Comparison of ENCODE assay signal across 8 mouse cellular contexts in the genomic region with DNA sequence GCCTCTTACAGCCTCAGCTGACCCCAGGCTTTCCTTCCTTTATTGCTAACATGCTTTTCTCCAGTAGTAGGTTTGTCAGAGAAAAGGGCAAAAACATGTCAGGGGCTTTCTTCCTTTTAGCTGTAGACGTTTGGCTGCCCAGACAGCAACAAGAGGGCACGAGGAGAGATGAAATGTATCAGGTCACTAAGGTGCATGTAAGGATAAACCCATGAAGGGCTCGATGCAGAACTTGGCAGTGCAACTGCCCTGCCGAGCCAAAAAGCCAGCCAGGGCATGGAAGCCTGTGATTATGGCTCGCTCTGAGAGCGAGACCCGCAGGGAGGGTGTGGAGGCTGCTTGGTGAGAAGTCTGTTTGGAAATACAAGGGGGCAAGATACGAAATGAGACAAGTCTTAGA.
DNase-seq lines count a peak whose midpoint lies in the region; ATAC-seq lines count a peak whose summit lies in the region.

No protein-coding gene starts in this region.

- H3K4me2 ChIP-seq in embryonic facial prominence, embryonic 12.5 days (replicated peaks), result no peak overlapping the region

- H3K27ac ChIP-seq in embryonic facial prominence, embryonic 12.5 days, result peak overlapping the region; percentile 86

- intact Hi-C loops in heart, postnatal 14 days (cut with DNase I), result loop anchor here (10.0 kb wide), 1 partner anchor 144 kb away; no protein-coding TSS in a partner anchor

- H3K9ac ChIP-seq in embryonic facial prominence, embryonic 12.5 days, result no peak overlapping the region

- WGBS in embryonic facial prominence, embryonic 12.5 days, result 56% methylated on average over 8 of the region's 8 CpGs

- ATAC-seq in cerebellum, adult (ENCODE audit: insufficient number of reproducible peaks, low FRiP score, low TSS enrichment), result peak; percentile 78
- ATAC-seq in embryonic facial prominence, embryonic 12.5 days (ENCODE audit: insufficient number of reproducible peaks, insufficient read depth, low FRiP score, low TSS enrichment), result no peak

- peak; percentile 53 to 58 for DNase-seq in layer of hippocampus, postnatal 10 days (ENCODE audit: low spot score in 2 of 2)
- no peak for DNase-seq in layer of hippocampus, adult 9-11 months
- peak; percentile 61 to 77 for DNase-seq in heart, postnatal 14 days
- DNase-seq in kidney, adult 9 months, result no peak
- no peak for DNase-seq in kidney, postnatal 36 days
- no peak for DNase-seq in ovary, postnatal 10 days (ENCODE audit: low spot score)

- H3K27me3 ChIP-seq in embryonic facial prominence, embryonic 12.5 days, result no peaks in the 10 kb centered on the region

- H3K36me3 ChIP-seq in embryonic facial prominence, embryonic 12.5 days, result no peaks in the 10 kb centered on the region

- H3K4me1 ChIP-seq in embryonic facial prominence, embryonic 12.5 days, result peaks cover 33% of the 10 kb centered on the region

- H3K4me3 ChIP-seq in embryonic facial prominence, embryonic 12.5 days, result no peak overlapping the region

- H3K9me3 ChIP-seq in embryonic facial prominence, embryonic 12.5 days, result no peaks in the 10 kb centered on the region

Comparison
In these comparisons a context has a peak if more than half of its experiments do, and no peak if none do; other contexts are left out.
1. DNase-seq: peak in layer of hippocampus, postnatal 10 days (2 of 2) and heart, postnatal 14 days (2 of 2); none in layer of hippocampus, adult 9-11 months (single experiment), kidney, adult 9 months (single experiment), kidney, postnatal 36 days (0 of 2) and ovary, postnatal 10 days (single experiment).